Mouse (Mus musculus) hindbrain, embryonic 16.5 days (tissue): Measurements from ENCODE around the gene Gm20741. TPM values are rescaled to one million over a fixed set of nuclear protein-coding genes. Genes with fewer than 3 reads are reported as not detected.

Source experiments
- ATAC-seq: fragments of 200-750 bp; cut with Nextera tagmentation; 2 replicates; pipeline ENCODE4 v1.8.0; 2017; ENCODE audit warnings: moderate TSS enrichment, moderate library complexity
- H3K27ac ChIP-seq: fragments of 300-500 bp; sonication (generic); 2 replicates; pipeline ENCODE4 v1.5.1; 2014; ENCODE audit warnings: low read depth, mild to moderate bottlenecking, control low read depth, low read length, moderate library complexity
- H3K27me3 ChIP-seq: fragments of 300-500 bp; sonication (generic); replicated peaks from 2 replicates; pipeline ENCODE4 v1.6.1; 2014; ENCODE audit warnings: low read length; ENCODE audit not compliant: control insufficient read depth, insufficient read depth
- H3K36me3 ChIP-seq: fragments of 300-500 bp; sonication (generic); 2 replicates; pipeline ENCODE4 v1.6.1; 2014; ENCODE audit warnings: mild to moderate bottlenecking, low read length, moderate library complexity, mixed read lengths; ENCODE audit not compliant: control insufficient read depth, insufficient read depth
- H3K4me1 ChIP-seq: fragments of 300-500 bp; sonication (generic); 2 replicates; pipeline ENCODE4 v1.6.1; 2014; ENCODE audit warnings: low read depth, low read length; ENCODE audit not compliant: control insufficient read depth, insufficient read depth
- H3K4me2 ChIP-seq: fragments of 300-500 bp; sonication (generic); 2 replicates; pipeline ENCODE4 v1.6.1; 2014; ENCODE audit warnings: mild to moderate bottlenecking, low read length, control low read depth, moderate library complexity
- H3K4me3 ChIP-seq: fragments of 300-500 bp; sonication (generic); 2 replicates; pipeline ENCODE4 v1.5.1; 2014; ENCODE audit warnings: mild to moderate bottlenecking, low read length, control low read depth, moderate library complexity
- H3K9ac ChIP-seq: fragments of 300-500 bp; sonication (generic); 2 replicates; pipeline ENCODE4 v1.6.1; 2014; ENCODE audit warnings: low read depth, mild to moderate bottlenecking, control low read depth, low read length, moderate library complexity
- H3K9me3 ChIP-seq: fragments of 300-500 bp; sonication (generic); 2 replicates; pipeline ENCODE4 v1.6.1; 2014; ENCODE audit warnings: mild to moderate bottlenecking, low read length, moderate library complexity; ENCODE audit not compliant: control insufficient read depth
- WGBS: fragments of 180-500 bp; shearing (Covaris S2); extraction: QIAGEN DNeasy Blood & Tissue Kit; methylation state at CpG from one replicate; pipeline ENCODE4 v1.1.7; 2014; 5-methylcytosine and 5-hydroxymethylcytosine counted together
- polyA plus RNA-seq: library from polyadenylated mRNA; unstranded; fragments of >200 nt; fragmentation: Nextera tagmentation; extraction: Ambion mirVana; gene quantifications from 2 replicates; pipeline ENCODE4 v1.2.1, GENCODE M21; 2015

Gm20741 gene
- polyA plus RNA-seq, result not detected in 2 replicates

- Histone ChIP-seq H3K4me2 (no peak within 1 kb of the TSS), H3K4me1 (no peaks in the 10 kb centered on the region), H3K4me3 (no peak within 1 kb of the TSS), H3K9me3 (no peaks in the 10 kb centered on the region), H3K36me3 (no peaks in the 10 kb centered on the region), H3K27ac (no peak within 1 kb of the TSS), H3K9ac (no peak within 1 kb of the TSS), H3K27me3 (no peaks in the 10 kb centered on the region)
- no peak for ATAC-seq
- 78% methylated on average over 2 of the region's 2 CpGs for WGBS
Measured at GRCm38 (mm10) chr16:88811827-88812226, at the start of gene Gm20741. Gene Gm20741, minus strand, starts transcription at chr16:88812220.

- Histone ChIP-seq H3K9me3 (no peaks in the 10 kb centered on the region), H3K4me1 (no peaks in the 10 kb centered on the region), H3K9ac (no peak overlapping the region), H3K36me3 (no peaks in the 10 kb centered on the region), H3K27ac (no peak overlapping the region), H3K4me2 (no peak overlapping the region), H3K27me3 (no peaks in the 10 kb centered on the region), H3K4me3 (no peak overlapping the region)
- WGBS, result 16% methylated on average over 5 of the region's 5 CpGs
- no peak for ATAC-seq
Measured at GRCm38 (mm10) chr16:88851450-88851849, 39.4 kb upstream of the Gm20741 start.

GRCm38 (mm10) chr16:88848558-88848957 is 36.5 kb upstream of the Gm20741 start:
- H3K4me3 ChIP-seq, result no peak overlapping the region
- no peaks in the 10 kb centered on the region for H3K36me3 ChIP-seq
- no peak overlapping the region for H3K9ac ChIP-seq
- no peak overlapping the region for H3K4me2 ChIP-seq
- WGBS, result 89% methylated on average over 4 of the region's 4 CpGs
- no peaks in the 10 kb centered on the region for H3K27me3 ChIP-seq
- no peaks in the 10 kb centered on the region for H3K4me1 ChIP-seq
- no peaks in the 10 kb centered on the region for H3K9me3 ChIP-seq
- no peak overlapping the region for H3K27ac ChIP-seq
- no peak for ATAC-seq

GRCm38 (mm10) chr16:88847363-88847762 is 35.3 kb upstream of the Gm20741 start:
- no peak for ATAC-seq
- Histone ChIP-seq H3K27ac (no peak overlapping the region), H3K9ac (no peak overlapping the region), H3K4me3 (no peak overlapping the region), H3K27me3 (no peaks in the 10 kb centered on the region), H3K36me3 (no peaks in the 10 kb centered on the region), H3K4me2 (no peak overlapping the region), H3K4me1 (no peaks in the 10 kb centered on the region), H3K9me3 (no peaks in the 10 kb centered on the region)
- WGBS, result 90% methylated on average over 1 of the region's 1 CpGs

- Histone ChIP-seq H3K9me3 (no peaks in the 10 kb centered on the region), H3K36me3 (no peaks in the 10 kb centered on the region), H3K4me3 (no peak overlapping the region), H3K4me1 (no peaks in the 10 kb centered on the region), H3K27me3 (no peaks in the 10 kb centered on the region), H3K4me2 (no peak overlapping the region), H3K9ac (no peak overlapping the region), H3K27ac (no peak overlapping the region)
- WGBS, result 52% methylated on average over 3 of the region's 3 CpGs
- no peak for ATAC-seq
Measured at GRCm38 (mm10) chr16:88826978-88827377, 15.0 kb upstream of the Gm20741 start.

GRCm38 (mm10) chr16:88826095-88826652 is 14.2 kb upstream of the Gm20741 start, which contains the start of gene Krtap14:
Gene Krtap14, minus strand, starts transcription at chr16:88826145.
- H3K4me3 ChIP-seq, result no peak within 1 kb of the TSS
- no peak within 1 kb of the TSS for H3K9ac ChIP-seq
- H3K27me3 ChIP-seq, result no peaks in the 10 kb centered on the region
- H3K4me1 ChIP-seq, result no peaks in the 10 kb centered on the region
- WGBS, result 65% methylated on average over 9 of the region's 9 CpGs
- no peak within 1 kb of the TSS for H3K4me2 ChIP-seq
- H3K9me3 ChIP-seq, result no peaks in the 10 kb centered on the region
- no peak within 1 kb of the TSS for H3K27ac ChIP-seq
- no peak for ATAC-seq
- no peaks in the 10 kb centered on the region for H3K36me3 ChIP-seq

- ATAC-seq, result no peak
- Histone ChIP-seq H3K4me1 (no peaks in the 10 kb centered on the region), H3K36me3 (no peaks in the 10 kb centered on the region), H3K27ac (no peak overlapping the region), H3K4me2 (no peak overlapping the region), H3K9me3 (no peaks in the 10 kb centered on the region), H3K4me3 (no peak overlapping the region), H3K9ac (no peak overlapping the region), H3K27me3 (no peaks in the 10 kb centered on the region)
- 78% methylated on average over 3 of the region's 3 CpGs for WGBS
Measured at GRCm38 (mm10) chr16:88823736-88824135, 11.7 kb upstream of the Gm20741 start.

GRCm38 (mm10) chr16:88820066-88820465 is 8.0 kb upstream of the Gm20741 start, which contains the start of gene Krtap15:
Gene Krtap15, plus strand, starts transcription at chr16:88820215.
- H3K9ac ChIP-seq, result no peak within 1 kb of the TSS
- ATAC-seq, result no peak
- no peaks in the 10 kb centered on the region for H3K4me1 ChIP-seq
- H3K4me2 ChIP-seq, result no peak within 1 kb of the TSS
- no peak within 1 kb of the TSS for H3K27ac ChIP-seq
- no peaks in the 10 kb centered on the region for H3K27me3 ChIP-seq
- H3K9me3 ChIP-seq, result no peaks in the 10 kb centered on the region
- 73% methylated on average over 3 of the region's 3 CpGs for WGBS
- no peak within 1 kb of the TSS for H3K4me3 ChIP-seq
- no peaks in the 10 kb centered on the region for H3K36me3 ChIP-seq

- no peak for ATAC-seq
- Histone ChIP-seq H3K9me3 (no peaks in the 10 kb centered on the region), H3K27ac (no peak overlapping the region), H3K36me3 (no peaks in the 10 kb centered on the region), H3K4me2 (no peak overlapping the region), H3K4me3 (no peak overlapping the region), H3K27me3 (no peaks in the 10 kb centered on the region), H3K9ac (no peak overlapping the region), H3K4me1 (no peaks in the 10 kb centered on the region)
- 76% methylated on average over 2 of the region's 2 CpGs for WGBS
Measured at GRCm38 (mm10) chr16:88786786-88787185, 25.2 kb downstream of the Gm20741 start.
